Mouse (Mus musculus) kidney, postnatal 4 days (tissue): ENCODE data around the gene Scgb1b7.
"Not testable (repeated sequence)": the region's sequence is repeated elsewhere in the genome, so short reads cannot be mapped to it uniquely, and the experiment has no call there.

Experiments
- DNase-seq, 2 experiments: peaks; one replicate each; pipeline ENCODE4 v3.0.0; 2021; ENCODE audit warnings: mixed read lengths in 2 of 2

Scgb1b7 gene

DNA sequence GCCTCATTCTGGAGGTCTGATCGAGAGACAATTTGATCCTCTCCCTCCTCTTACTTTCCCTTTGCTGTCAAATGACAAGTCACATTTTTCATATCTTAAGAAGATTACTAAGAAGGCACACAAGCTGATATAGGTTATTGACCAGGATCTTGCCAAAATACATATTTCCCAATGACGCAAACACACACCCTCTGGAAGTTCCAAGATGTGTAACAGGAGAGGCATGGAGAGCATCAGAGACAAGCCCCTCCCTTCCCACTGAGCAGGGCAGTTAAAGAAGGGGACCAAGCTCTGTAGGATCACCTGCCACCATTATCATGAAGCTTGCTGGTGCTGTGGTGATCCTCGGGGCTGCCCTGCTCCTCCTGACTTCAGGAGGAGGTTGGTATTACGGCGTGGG, at the start of gene Scgb1b7:
TSS of gene Scgb1b7 (plus strand) at position 301 of the 400 bp plus-strand sequence.
- not testable (repeated sequence) for DNase-seq

DNA sequence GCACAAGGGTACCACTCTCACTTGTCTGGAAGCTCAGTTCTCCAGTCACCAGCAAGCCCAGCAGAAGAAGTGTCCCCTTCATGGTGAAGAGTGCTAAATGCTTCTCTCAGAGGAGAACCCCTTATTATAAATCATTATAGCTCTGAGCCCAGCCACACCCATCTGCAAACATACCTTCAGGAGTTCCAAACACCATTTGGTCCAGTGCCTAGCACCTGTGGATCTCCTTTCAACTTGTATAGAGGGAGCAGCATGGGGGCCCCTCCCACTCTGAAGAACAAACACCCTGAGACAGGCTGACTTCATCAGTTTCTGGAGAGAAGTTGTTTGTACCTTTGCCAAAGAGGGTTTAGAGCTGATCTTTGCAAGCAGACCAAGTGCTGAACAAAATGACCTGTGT, 6.8 kb upstream of the Scgb1b7 start, which contains the start of gene Scgb2b7:
TSS of gene Scgb2b7 (minus strand) at position 101 of the 400 bp plus-strand sequence.
- not testable (repeated sequence) for DNase-seq
